Mouse (Mus musculus): ENCODE data around the gene Hoxd4.

DNA sequence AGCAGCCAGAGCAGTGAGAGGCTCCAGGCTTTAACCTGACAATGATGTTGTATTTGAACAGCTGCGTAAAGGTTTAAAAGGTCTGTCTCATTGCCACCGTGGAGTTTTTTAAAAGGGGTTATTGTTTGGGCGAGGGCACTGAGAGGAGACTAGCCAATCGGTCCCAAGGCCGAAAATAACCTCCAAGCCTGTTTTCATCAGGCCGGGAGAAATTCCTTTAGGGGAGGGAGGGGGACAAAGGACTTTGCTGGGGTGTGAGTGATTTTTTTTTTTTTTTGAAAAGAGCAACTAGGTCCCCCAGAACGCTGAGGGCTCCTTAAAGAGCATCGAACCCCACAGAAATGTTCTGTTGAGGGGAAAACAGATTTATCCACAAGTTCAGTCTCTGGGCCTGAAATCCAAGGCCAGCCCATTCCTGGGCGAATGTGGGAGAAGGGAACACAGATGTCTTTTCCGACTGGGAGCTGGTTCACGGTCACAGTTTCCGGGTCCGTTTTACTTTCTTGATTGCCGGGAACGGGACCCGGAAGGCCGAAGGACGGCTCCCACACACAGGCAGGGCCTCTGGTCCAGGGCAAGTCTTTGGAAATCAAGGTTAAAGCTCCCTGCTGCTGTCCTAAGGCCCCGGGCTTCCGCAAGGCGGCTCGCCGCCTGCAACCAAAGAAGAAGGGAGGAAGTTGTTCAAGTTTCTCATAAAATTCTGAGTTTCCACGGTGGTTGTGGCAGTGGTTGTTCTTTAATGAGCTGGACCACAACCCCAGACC, 22.0 kb upstream of the Hoxd4 start:
- no peak for TF ChIP-seq POLR2A (IDR thresholded peaks at IDR 0.05; ENCODE audit: low read depth, low read length)
- TF ChIP-seq CTCF (IDR thresholded peaks at IDR 0.05; ENCODE audit: extremely low read depth, insufficient read length, insufficient replicate concordance, low read depth, low read length): no peak
